20 mouse cellular contexts compared by ENCODE assay signal in genomic region chr15:88319527-88319926, GRCm38 (mm10).
DNase-seq lines count a peak whose midpoint lies in the region; ATAC-seq and TF ChIP-seq lines count a peak whose summit lies in the region.
"Had no signal": no experiment of that assay in that cellular context is flagged by ENCODE, and none has a peak within 500 bp of the region (broad histone marks: within the 10 kb centered on the region; RNA-seq: fewer than 3 reads in every experiment).

No protein-coding gene starts in this region.

- no peaks in the 10 kb centered on the region for H3K27me3 ChIP-seq in forebrain, embryonic 11.5 days (ENCODE audit: control insufficient read depth, insufficient read depth, low read length)
- H3K27me3 ChIP-seq in forebrain, embryonic 16.5 days (replicated peaks; ENCODE audit: control insufficient read depth, insufficient read depth, low read length): no peaks in the 10 kb centered on the region; the same call in 1 of the 2 replicates
- no peaks in the 10 kb centered on the region for H3K27me3 ChIP-seq in CH12.LX (replicated peaks)
- no peaks in the 10 kb centered on the region for H3K27me3 ChIP-seq in embryonic facial prominence, embryonic 10.5 days (replicated peaks; ENCODE audit: low read depth, poor library complexity, severe bottlenecking)
- H3K27me3 ChIP-seq: forebrain, embryonic 13.5 days; hindbrain, embryonic 12.5 days; liver, embryonic 15.5 days; midbrain, embryonic 15.5 days; neural tube, embryonic 12.5 days had no signal

- ATAC-seq in forebrain, embryonic 11.5 days (replicated peaks; ENCODE audit: low FRiP score): no peak
- ATAC-seq in forebrain, embryonic 16.5 days: no peak
- ATAC-seq: forebrain, embryonic 13.5 days; midbrain, embryonic 15.5 days had no signal

- 75% methylated on average over 2 of the region's 2 CpGs for WGBS in forebrain, embryonic 11.5 days
- WGBS in forebrain, embryonic 16.5 days: 81% methylated on average over 2 of the region's 2 CpGs
- 80% methylated on average over 2 of the region's 2 CpGs for WGBS in embryonic facial prominence, embryonic 10.5 days

- peak; percentile 67 for TF ChIP-seq RAD21 in CH12.LX (IDR thresholded peaks at IDR 0.05; ENCODE audit: low read depth, low read length)

- peaks cover 4% of the 10 kb centered on the region; the same call in 1 of the 2 replicates for H3K4me1 ChIP-seq in forebrain, embryonic 11.5 days (replicated peaks; ENCODE audit: control insufficient read depth, insufficient read depth, low read length)
- peaks cover 28% of the 10 kb centered on the region for H3K4me1 ChIP-seq in forebrain, embryonic 16.5 days (replicated peaks; ENCODE audit: control insufficient read depth, insufficient read depth, low read length)
- no peaks in the 10 kb centered on the region for H3K4me1 ChIP-seq in CH12.LX (ENCODE audit: control insufficient read depth in 1 of 2, insufficient read depth in 2 of 2)
- H3K4me1 ChIP-seq in embryonic facial prominence, embryonic 10.5 days: peaks cover 6% of the 10 kb centered on the region
- H3K4me1 ChIP-seq: liver, embryonic 15.5 days had no signal

- no peak overlapping the region for H3K4me3 ChIP-seq in forebrain, embryonic 11.5 days (ENCODE audit: low read depth, low read length)
- no peak overlapping the region for H3K4me3 ChIP-seq in forebrain, embryonic 16.5 days (replicated peaks; ENCODE audit: low read length)
- no peak overlapping the region for H3K4me3 ChIP-seq in layer of hippocampus, adult 2 months
- H3K4me3 ChIP-seq in CH12.LX (replicated peaks in 1 of 3; ENCODE audit: low read depth in 2 of 3, low read length in 2 of 3, poor library complexity in 1 of 3): no peak overlapping the region
- no peak overlapping the region for H3K4me3 ChIP-seq in embryonic facial prominence, embryonic 10.5 days
- H3K4me3 ChIP-seq: forebrain, embryonic 13.5 days; hindbrain, embryonic 12.5 days; liver, embryonic 15.5 days; midbrain, embryonic 15.5 days; neural tube, embryonic 12.5 days had no signal

- H3K79me2 ChIP-seq in CH12.LX (replicated peaks; ENCODE audit: control insufficient read depth, extremely low read depth, insufficient read depth, poor library complexity, severe bottlenecking): no peaks in the 10 kb centered on the region

- TF ChIP-seq EP300 in CH12.LX (IDR thresholded peaks at IDR 0.05; ENCODE audit: low read length): no peak

- peak; percentile 68 for TF ChIP-seq CTCF in layer of hippocampus, adult 2 months (conservative IDR thresholded peaks at IDR 0.05)
- TF ChIP-seq CTCF in CH12.LX (conservative IDR thresholded peaks at IDR 0.05 in 1 of 2, IDR thresholded peaks at IDR 0.05 in 1 of 2; ENCODE audit: low read depth in 2 of 2, low read length in 2 of 2): peak in 1 of 2 experiments; percentile 64; a peak in 2 of 4 replicates

- no peak overlapping the region for H3K4me2 ChIP-seq in forebrain, embryonic 11.5 days (ENCODE audit: low read depth, low read length, severe bottlenecking)
- H3K4me2 ChIP-seq in forebrain, embryonic 16.5 days (ENCODE audit: low read length): no peak overlapping the region
- H3K4me2 ChIP-seq in CH12.LX (ENCODE audit: insufficient read depth, low read depth, poor library complexity, severe bottlenecking): no peak overlapping the region
- H3K4me2 ChIP-seq: forebrain, embryonic 13.5 days; hindbrain, embryonic 12.5 days; liver, embryonic 15.5 days; midbrain, embryonic 15.5 days; neural tube, embryonic 12.5 days had no signal

- in situ Hi-C loops in CH12.LX (cut with MboI; ENCODE audit: low pct_ligation_motif_present, low pct_unique_long_range_greater_than_20kb, low sequenced_read_pairs): loop anchor here (25.0 kb wide), 1 partner anchor 218 kb away; no protein-coding TSS in a partner anchor

- DNase-seq in forebrain, embryonic 11.5 days (ENCODE audit: low spot score): peak; percentile 58
- no peak for DNase-seq in layer of hippocampus, adult 2 months (ENCODE audit: low spot score in 2 of 2)
- DNase-seq in layer of hippocampus, adult 11-12 months (ENCODE audit: low spot score): no peak
- DNase-seq in CH12.LX (ENCODE audit: extremely low read depth) (no peak), WW6 (ENCODE audit: low read depth, low spot score) (peak; percentile 5), adipocyte (ENCODE audit: low spot score) (no peak)
- DNase-seq in embryonic facial prominence, embryonic 10.5 days (ENCODE audit: low spot score): no peak
- DNase-seq: cerebellum, adult 9-11 months; gastrocnemius, postnatal 25 days; kidney, adult 18-20 months; layer of hippocampus, adult 9-11 months; right cerebral cortex, postnatal 4 days; thymus, postnatal 14 days had no signal

- dilution Hi-C loops in CH12.LX (cut with MboI; ENCODE audit: extremely low pct_ligation_motif_present, extremely low pct_unique_long_range_greater_than_20kb, low sequenced_read_pairs): no loop called here

- H3K9ac ChIP-seq in forebrain, embryonic 11.5 days (ENCODE audit: low read length): no peak overlapping the region
- no peak overlapping the region for H3K9ac ChIP-seq in forebrain, embryonic 16.5 days (replicated peaks; ENCODE audit: low read depth, low read length)
- H3K9ac ChIP-seq in CH12.LX (ENCODE audit: insufficient read depth, low read depth): no peak overlapping the region
- H3K9ac ChIP-seq: forebrain, embryonic 13.5 days; hindbrain, embryonic 12.5 days; liver, embryonic 15.5 days; midbrain, embryonic 15.5 days; neural tube, embryonic 12.5 days had no signal

- H3K9me3 ChIP-seq in forebrain, embryonic 11.5 days (ENCODE audit: control insufficient read depth, low read length): no peaks in the 10 kb centered on the region
- no peaks in the 10 kb centered on the region for H3K9me3 ChIP-seq in forebrain, embryonic 16.5 days (ENCODE audit: control insufficient read depth, low read length)
- peaks cover 72% of the 10 kb centered on the region for H3K9me3 ChIP-seq in CH12.LX (replicated peaks; ENCODE audit: low read length)
- no peaks in the 10 kb centered on the region for H3K9me3 ChIP-seq in embryonic facial prominence, embryonic 10.5 days
- H3K9me3 ChIP-seq: forebrain, embryonic 13.5 days; hindbrain, embryonic 12.5 days; liver, embryonic 15.5 days; midbrain, embryonic 15.5 days; neural tube, embryonic 12.5 days had no signal

- no peak overlapping the region for H3K27ac ChIP-seq in forebrain, embryonic 11.5 days (ENCODE audit: low read depth, low read length)
- H3K27ac ChIP-seq in forebrain, embryonic 16.5 days (ENCODE audit: low read length): no peak overlapping the region
- H3K27ac ChIP-seq in layer of hippocampus, adult 2 months: no peak overlapping the region
- H3K27ac ChIP-seq in CH12.LX (ENCODE audit: insufficient read depth, low read depth): no peak overlapping the region
- H3K27ac ChIP-seq in embryonic facial prominence, embryonic 10.5 days (replicated peaks): no peak overlapping the region
- H3K27ac ChIP-seq: forebrain, embryonic 13.5 days; hindbrain, embryonic 12.5 days; liver, embryonic 15.5 days; macrophage; midbrain, embryonic 15.5 days; neural tube, embryonic 12.5 days had no signal

- no peak for TF ChIP-seq POLR2A in CH12.LX (IDR thresholded peaks at IDR 0.05; ENCODE audit: low read depth, low read length)

- H3K36me3 ChIP-seq in forebrain, embryonic 11.5 days (ENCODE audit: control insufficient read depth, insufficient read depth, low read length): no peaks in the 10 kb centered on the region
- no peaks in the 10 kb centered on the region for H3K36me3 ChIP-seq in forebrain, embryonic 16.5 days (ENCODE audit: control insufficient read depth, insufficient read depth)
- H3K36me3 ChIP-seq in CH12.LX (replicated peaks in 1 of 2; ENCODE audit: control insufficient read depth in 1 of 2, insufficient read depth in 1 of 2, low read length in 1 of 2): no peaks in the 10 kb centered on the region
- H3K36me3 ChIP-seq in embryonic facial prominence, embryonic 10.5 days (replicated peaks): no peaks in the 10 kb centered on the region
- H3K36me3 ChIP-seq: hindbrain, embryonic 12.5 days; liver, embryonic 15.5 days; midbrain, embryonic 15.5 days; neural tube, embryonic 12.5 days had no signal

TF ChIP-seq in CH12.LX, 34 proteins besides CTCF, POLR2A, EP300 and RAD21:
- no peak for TF ChIP-seq PAX5 (IDR thresholded peaks at IDR 0.05; ENCODE audit: low read length)
- TF ChIP-seq POLR2AphosphoS2 (IDR thresholded peaks at IDR 0.05; ENCODE audit: low read depth, low read length): no peak
- peak; percentile 58 for TF ChIP-seq SMC3 (IDR thresholded peaks at IDR 0.05; ENCODE audit: low read depth, low read length)

Comparison
In these comparisons a context has a peak if more than half of its experiments do, and no peak if none do; other contexts are left out.
1. DNase-seq: peak in forebrain, embryonic 11.5 days (single experiment) and WW6 (single experiment); none in layer of hippocampus, adult 2 months (0 of 2), layer of hippocampus, adult 11-12 months (single experiment), CH12.LX (single experiment), embryonic facial prominence, embryonic 10.5 days (single experiment) and adipocyte (single experiment).